Mouse (Mus musculus) small intestine, adult 2 months (tissue): Measurements from ENCODE around the gene Ror1. TPM values are rescaled to one million over a fixed set of nuclear protein-coding genes. Genes with fewer than 3 reads are reported as not detected.

Experiments
- H3K27ac ChIP-seq: fragments of 200-500 bp; 2 replicates; pipeline ENCODE4 v1.5.1; 2012; ENCODE audit warnings: low read depth, low read length, control low read depth, inconsistent platforms; ENCODE audit not compliant: insufficient read depth
- H3K27me3 ChIP-seq: fragments of 200-500 bp; 2 replicates; pipeline ENCODE4 v1.6.1; 2012; ENCODE audit warnings: mild to moderate bottlenecking, moderate library complexity, low read length, inconsistent platforms; ENCODE audit not compliant: control insufficient read depth, insufficient read depth
- H3K36me3 ChIP-seq: fragments of 200-500 bp; 2 replicates; pipeline ENCODE4 v1.6.1; 2012; ENCODE audit warnings: mild to moderate bottlenecking, low read length, control low read depth, inconsistent platforms; ENCODE audit not compliant: control insufficient read depth, insufficient read depth
- H3K4me1 ChIP-seq: fragments of 200-500 bp; 2 replicates; pipeline ENCODE4 v1.6.1; 2012; ENCODE audit warnings: low read length, inconsistent platforms, mixed read lengths; ENCODE audit not compliant: control insufficient read depth, insufficient read depth, insufficient read length
- H3K4me3 ChIP-seq: fragments of 200-500 bp; 2 replicates; pipeline ENCODE4 v1.5.1; 2012; ENCODE audit warnings: low read depth, mild to moderate bottlenecking, control low read depth, inconsistent platforms, low read length, moderate library complexity
- CTCF ChIP-seq: fragments of 200-500 bp; IDR thresholded peaks from 2 replicates; pipeline ENCODE4 v1.5.1; 2012; ENCODE audit warnings: low read depth, mild to moderate bottlenecking, control low read depth, inconsistent platforms, low read length, moderate library complexity, mixed read lengths; ENCODE audit not compliant: insufficient replicate concordance, insufficient read length; ENCODE audit errors: extremely low read depth
- POLR2A ChIP-seq: fragments of 200-500 bp; IDR thresholded peaks from 2 replicates; pipeline ENCODE4 v1.6.1; 2012; ENCODE audit warnings: low read depth, mild to moderate bottlenecking, control low read depth, inconsistent platforms, low read length, moderate library complexity
- WGBS: fragments of 180-500 bp; shearing (Covaris S2); methylation state at CpG from one replicate; pipeline ENCODE4 v1.1.7; 2018; 5-methylcytosine and 5-hydroxymethylcytosine counted together
- polyA plus RNA-seq: library from polyadenylated mRNA; depleted of rRNA; stranded (reverse); fragments of >200 nt; gene quantifications from 2 replicates; pipeline ENCODE4 v1.2.3, GENCODE M21; 2012

Ror1 gene
- polyA plus RNA-seq, 1 experiment: 0.43 TPM

DNA sequence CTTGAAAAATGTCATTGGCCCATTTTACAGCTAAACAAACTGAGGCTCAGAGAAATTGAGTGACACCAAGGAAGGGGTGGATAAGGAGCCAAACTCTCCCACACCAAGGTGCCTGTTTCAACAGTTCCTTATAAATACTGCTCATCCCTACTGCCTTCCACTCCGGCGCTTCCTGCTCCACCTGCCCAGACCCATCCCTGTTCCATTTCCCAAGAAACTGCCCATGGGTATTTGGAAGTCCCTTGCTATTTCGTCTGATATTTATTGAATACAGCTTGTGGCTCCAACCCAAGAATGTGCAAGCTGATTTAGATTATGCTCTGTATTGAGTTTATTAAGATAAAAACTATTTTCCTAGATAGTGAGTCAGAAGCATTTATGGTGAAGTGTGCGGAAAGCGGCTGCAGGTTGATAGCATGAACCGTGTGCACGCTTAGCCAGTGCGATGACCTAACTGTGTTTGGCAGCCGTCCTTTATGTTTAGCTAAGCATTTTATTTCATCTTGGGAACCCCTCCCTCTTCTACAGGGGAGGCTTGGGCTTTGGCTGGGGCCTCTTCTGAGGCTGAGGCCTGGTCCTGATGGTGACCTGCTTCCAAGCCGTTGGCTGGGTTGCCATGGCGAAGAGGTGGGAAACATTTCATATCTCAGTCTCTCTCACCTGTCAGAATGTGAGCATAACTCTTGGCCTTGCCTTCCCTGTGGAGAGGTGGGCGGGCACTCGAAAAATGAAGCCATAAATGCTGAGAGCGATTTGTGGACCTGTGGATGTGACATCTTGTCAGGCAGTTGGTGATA lies 229.3 kb downstream of the Ror1 start:
- no peaks in the 10 kb centered on the region for H3K4me1 ChIP-seq
- no peaks in the 10 kb centered on the region for H3K27me3 ChIP-seq
- H3K4me3 ChIP-seq: no peak overlapping the region
- no peaks in the 10 kb centered on the region for H3K36me3 ChIP-seq
- TF ChIP-seq POLR2A (no peak), CTCF (no peak)
- H3K27ac ChIP-seq: no peak overlapping the region
- 49% methylated on average over 14 of the region's 14 CpGs for WGBS

DNA sequence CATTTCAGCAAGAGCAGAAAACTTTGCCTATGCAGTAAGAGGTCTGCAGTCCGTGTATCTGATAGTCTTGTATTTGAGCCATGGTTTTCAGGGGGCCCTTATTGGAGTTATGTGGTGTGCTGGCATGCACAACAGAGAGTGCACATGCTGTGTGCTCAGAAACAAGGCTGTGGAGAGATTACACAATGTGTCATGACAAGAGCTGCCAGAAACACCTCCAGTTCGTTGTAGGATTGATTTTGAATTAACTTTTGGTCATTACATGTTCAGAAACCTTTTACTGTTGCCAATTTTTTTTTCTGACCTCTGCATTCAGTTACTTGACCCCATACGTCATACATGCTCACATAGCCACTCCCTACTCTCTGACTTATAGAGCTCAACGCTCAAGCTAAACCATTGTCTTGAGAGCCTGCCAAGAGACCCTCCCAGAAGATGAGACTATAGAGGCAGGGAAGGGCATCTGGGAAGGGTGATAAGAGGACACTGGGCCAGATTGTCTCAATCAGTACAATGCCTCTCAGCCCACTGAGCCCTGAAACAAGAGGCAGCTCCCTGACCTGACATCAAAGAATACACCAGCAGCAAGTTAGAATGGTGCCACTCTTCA lies 232.9 kb downstream of the Ror1 start:
- Histone ChIP-seq H3K4me1 (no peaks in the 10 kb centered on the region), H3K27ac (no peak overlapping the region), H3K27me3 (no peaks in the 10 kb centered on the region), H3K36me3 (no peaks in the 10 kb centered on the region), H3K4me3 (no peak overlapping the region)
- 48% methylated on average over 4 of the region's 4 CpGs for WGBS
- TF ChIP-seq CTCF: no peak

DNA sequence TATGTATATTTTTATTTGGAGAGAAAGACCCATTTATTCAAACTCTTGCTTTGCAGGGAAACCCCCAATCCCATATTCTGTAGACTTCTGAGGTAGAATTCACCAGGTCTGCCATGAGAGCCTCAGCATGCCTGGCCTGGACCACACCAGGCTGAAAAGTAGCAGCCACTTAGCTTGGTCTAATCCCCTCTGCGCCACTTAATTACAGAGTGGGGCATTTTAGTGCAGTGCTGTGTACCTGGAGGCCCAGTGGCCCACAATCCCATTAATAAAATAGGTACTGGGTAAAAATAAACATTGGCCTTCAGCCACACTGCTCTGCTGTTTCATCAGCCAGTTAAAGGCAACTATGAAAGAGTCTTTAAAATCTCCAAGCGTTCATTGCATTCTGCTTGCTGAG lies 239.6 kb downstream of the Ror1 start:
- TF ChIP-seq POLR2A (no peak), CTCF (no peak)
- no peak overlapping the region for H3K27ac ChIP-seq
- no peaks in the 10 kb centered on the region for H3K27me3 ChIP-seq
- 72% methylated on average over 2 of the region's 2 CpGs for WGBS
- no peak overlapping the region for H3K4me3 ChIP-seq
- no peaks in the 10 kb centered on the region for H3K36me3 ChIP-seq
- no peaks in the 10 kb centered on the region for H3K4me1 ChIP-seq

DNA sequence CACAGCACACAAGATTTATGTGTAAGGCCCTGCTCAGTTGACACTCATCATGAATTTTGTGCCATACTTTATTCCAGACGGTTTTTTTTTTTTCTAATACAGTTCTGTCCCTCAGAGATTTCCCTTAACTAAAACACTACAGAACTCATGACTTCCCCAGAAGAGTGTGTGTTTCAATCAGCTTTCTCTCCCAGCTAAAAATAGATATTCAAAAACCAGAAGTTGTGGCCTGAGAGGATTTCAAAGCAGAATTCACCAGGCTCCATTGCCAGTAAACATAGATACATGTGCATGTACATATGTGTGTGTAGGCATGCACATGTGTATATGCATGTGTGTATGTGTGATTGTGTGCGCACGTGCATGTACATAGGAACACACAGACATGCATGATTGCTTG lies 252.2 kb downstream of the Ror1 start:
- Histone ChIP-seq H3K27me3 (no peaks in the 10 kb centered on the region), H3K4me3 (no peak overlapping the region), H3K4me1 (no peaks in the 10 kb centered on the region), H3K36me3 (no peaks in the 10 kb centered on the region), H3K27ac (no peak overlapping the region)
- WGBS: 77% methylated on average over 3 of the region's 3 CpGs
- no peak for TF ChIP-seq POLR2A
- no peak for TF ChIP-seq CTCF

DNA sequence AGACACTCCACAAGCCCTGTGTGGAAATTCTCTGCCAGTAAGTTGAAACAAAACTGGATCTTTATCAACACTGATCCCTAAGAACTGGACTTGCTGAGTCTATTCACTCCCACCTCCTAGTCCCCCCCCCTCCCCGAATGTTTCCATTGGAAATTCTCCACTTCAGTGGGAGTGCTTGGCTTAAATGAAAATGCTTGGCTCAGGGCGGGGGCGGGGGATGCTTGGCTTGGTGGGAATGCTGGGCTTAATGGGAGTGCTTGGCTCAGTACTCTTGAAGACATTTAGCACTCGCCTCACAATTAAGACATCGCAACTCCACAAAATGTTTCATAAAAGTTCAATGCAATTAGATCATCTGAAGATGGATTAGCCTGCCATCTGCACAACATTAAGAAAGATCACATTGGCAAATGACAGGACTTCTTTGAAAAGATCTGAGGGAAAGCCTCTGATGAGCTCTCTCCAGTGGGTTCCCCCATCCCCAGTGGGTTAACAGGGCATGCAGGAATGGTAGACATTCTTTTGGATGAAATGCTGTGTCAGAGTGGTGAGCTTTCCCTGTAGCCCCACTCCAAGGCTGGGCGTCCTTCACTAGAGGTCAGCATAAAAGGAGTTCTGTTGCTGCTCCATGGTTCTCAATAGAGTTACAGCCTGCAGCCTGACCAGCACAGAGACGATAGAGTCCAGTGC lies 254.7 kb downstream of the Ror1 start:
- 80% methylated on average over 7 of the region's 7 CpGs for WGBS
- no peaks in the 10 kb centered on the region for H3K4me1 ChIP-seq
- H3K27me3 ChIP-seq: no peaks in the 10 kb centered on the region
- no peak overlapping the region for H3K27ac ChIP-seq
- TF ChIP-seq POLR2A (no peak), CTCF (no peak)
- no peak overlapping the region for H3K4me3 ChIP-seq
- no peaks in the 10 kb centered on the region for H3K36me3 ChIP-seq

DNA sequence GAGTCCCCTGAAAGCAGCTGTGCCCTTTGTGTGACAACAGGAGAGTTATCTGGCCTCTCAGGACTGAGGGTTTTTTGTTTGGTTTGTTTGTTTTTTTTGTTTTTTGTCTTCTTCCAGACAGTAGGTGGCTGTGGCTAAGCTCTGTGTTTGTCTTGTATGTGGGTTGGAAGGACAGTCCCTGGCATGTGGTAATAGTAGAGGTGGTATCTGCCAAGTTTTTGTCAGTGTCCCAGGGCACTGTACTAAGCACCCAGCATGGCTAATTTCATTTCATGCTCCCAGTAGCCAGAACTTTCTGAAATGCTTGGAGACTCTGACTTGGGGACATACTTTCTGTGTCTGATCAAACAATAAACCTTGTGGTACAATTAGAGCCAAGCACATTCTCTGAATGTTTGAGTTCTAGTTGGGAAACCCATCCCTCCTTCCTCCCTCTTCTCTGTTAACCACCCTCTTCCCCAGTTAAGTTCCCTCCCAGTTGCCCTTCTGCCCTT lies 256.3 kb downstream of the Ror1 start:
- Histone ChIP-seq H3K36me3 (no peaks in the 10 kb centered on the region), H3K4me1 (no peaks in the 10 kb centered on the region), H3K4me3 (no peak overlapping the region), H3K27me3 (no peaks in the 10 kb centered on the region), H3K27ac (no peak overlapping the region)
- TF ChIP-seq POLR2A (no peak), CTCF (no peak)

DNA sequence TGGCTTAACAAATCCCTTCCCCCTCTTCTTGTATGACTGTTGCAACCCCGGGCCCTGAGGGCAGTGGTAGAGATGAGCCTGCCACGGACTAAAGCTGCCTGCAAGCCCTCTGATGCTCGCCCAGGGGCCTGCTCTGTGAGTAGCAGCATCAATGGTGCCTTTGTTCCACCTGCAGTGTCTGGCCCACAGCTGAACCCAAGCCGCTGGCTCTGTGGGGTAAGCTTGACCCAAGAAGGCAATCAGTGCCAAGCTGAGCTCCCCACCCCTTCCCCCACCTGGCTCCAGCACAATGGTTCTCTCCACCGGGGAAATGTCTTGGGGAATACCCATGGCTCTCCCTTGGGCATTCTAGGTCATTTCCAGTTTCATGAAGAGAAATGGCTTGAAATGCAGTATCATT lies 260.0 kb downstream of the Ror1 start:
- no peak overlapping the region for H3K4me3 ChIP-seq
- WGBS: 47% methylated on average over 5 of the region's 5 CpGs
- H3K27me3 ChIP-seq: no peaks in the 10 kb centered on the region
- no peaks in the 10 kb centered on the region for H3K4me1 ChIP-seq
- no peak overlapping the region for H3K27ac ChIP-seq
- TF ChIP-seq CTCF (no peak), POLR2A (no peak)
- no peaks in the 10 kb centered on the region for H3K36me3 ChIP-seq
